8 mouse cellular contexts compared by ENCODE assay signal in genomic region chr7:74012858-74013600, GRCm38 (mm10). TPM values are rescaled to one million over a fixed set of nuclear protein-coding genes. Genes with fewer than 3 reads are reported as not detected.
DNase-seq lines count a peak whose midpoint lies in the region; ATAC-seq and TF ChIP-seq lines count a peak whose summit lies in the region.

No protein-coding gene starts in this region.

- under 1% methylated on average over 59 of the region's 70 CpGs for WGBS in embryonic facial prominence, embryonic 11.5 days
- WGBS in hindbrain, embryonic 14.5 days, result under 1% methylated on average over 66 of the region's 70 CpGs

- H3K36me3 ChIP-seq in CH12.LX (replicated peaks in 1 of 2; ENCODE audit: control insufficient read depth in 1 of 2, insufficient read depth in 1 of 2, low read length in 1 of 2), result no peaks in the 10 kb centered on the region
- no peaks in the 10 kb centered on the region for H3K36me3 ChIP-seq in embryonic facial prominence, embryonic 11.5 days (replicated peaks; ENCODE audit: control insufficient read depth, insufficient read depth, low read depth, low read length)
- H3K36me3 ChIP-seq in hindbrain, embryonic 14.5 days (replicated peaks; ENCODE audit: control insufficient read depth, insufficient read depth), result no peaks in the 10 kb centered on the region

- peak; percentile 24 for DNase-seq in gastrocnemius, postnatal 14 days
- DNase-seq in gastrocnemius, postnatal 10 days, result no peak
- DNase-seq in CH12.LX (ENCODE audit: extremely low read depth), result no peak
- peak; percentile 62 for DNase-seq in embryonic facial prominence, embryonic 11.5 days (ENCODE audit: low spot score)
- peak; percentile 55 for DNase-seq in hindbrain, embryonic 14.5 days (ENCODE audit: low spot score)
- DNase-seq in lung, postnatal 4 days, result peak; percentile 24 to 47
- DNase-seq in layer of hippocampus, adult 9-10 months (ENCODE audit: low spot score), result no peak

- peak overlapping the region in 1 of 3 experiments; percentile 13 for H3K4me3 ChIP-seq in CH12.LX (replicated peaks in 1 of 3; ENCODE audit: low read depth in 2 of 3, low read length in 2 of 3, poor library complexity in 1 of 3)
- H3K4me3 ChIP-seq in embryonic facial prominence, embryonic 11.5 days (ENCODE audit: low read depth, low read length), result peak overlapping the region; percentile 89
- H3K4me3 ChIP-seq in hindbrain, embryonic 14.5 days (replicated peaks; ENCODE audit: low read length), result peak overlapping the region; percentile 98

- no peak overlapping the region for H3K9ac ChIP-seq in CH12.LX (ENCODE audit: insufficient read depth, low read depth)
- H3K9ac ChIP-seq in embryonic facial prominence, embryonic 11.5 days (replicated peaks; ENCODE audit: low read length), result peak overlapping the region; percentile 95
- H3K9ac ChIP-seq in hindbrain, embryonic 14.5 days, result peak overlapping the region; percentile 100

- TF ChIP-seq POLR2A in CH12.LX (IDR thresholded peaks at IDR 0.05; ENCODE audit: low read depth, low read length), result no peak

- peaks cover 33% of the 10 kb centered on the region for H3K27me3 ChIP-seq in CH12.LX (replicated peaks)
- H3K27me3 ChIP-seq in embryonic facial prominence, embryonic 11.5 days (ENCODE audit: control insufficient read depth, insufficient read depth, low read length), result no peaks in the 10 kb centered on the region
- H3K27me3 ChIP-seq in hindbrain, embryonic 14.5 days (ENCODE audit: control insufficient read depth, insufficient read depth, low read length), result no peaks in the 10 kb centered on the region

- peaks cover 3% of the 10 kb centered on the region for H3K9me3 ChIP-seq in CH12.LX (replicated peaks; ENCODE audit: low read length)
- H3K9me3 ChIP-seq in embryonic facial prominence, embryonic 11.5 days (replicated peaks; ENCODE audit: control insufficient read depth, low read length), result no peaks in the 10 kb centered on the region
- H3K9me3 ChIP-seq in hindbrain, embryonic 14.5 days (ENCODE audit: control insufficient read depth, low read length), result no peaks in the 10 kb centered on the region

- intact Hi-C loops in gastrocnemius, postnatal 14 days (cut with DNase I; ENCODE audit: low total_unique reads), result no loop called here

- peak overlapping the region; percentile 82 for H3K4me2 ChIP-seq in CH12.LX (ENCODE audit: insufficient read depth, low read depth, poor library complexity, severe bottlenecking)
- H3K4me2 ChIP-seq in embryonic facial prominence, embryonic 11.5 days (ENCODE audit: low read depth, low read length), result peak overlapping the region; percentile 83
- H3K4me2 ChIP-seq in hindbrain, embryonic 14.5 days (replicated peaks), result peak overlapping the region; percentile 82

- no peak for TF ChIP-seq EP300 in CH12.LX (IDR thresholded peaks at IDR 0.05; ENCODE audit: low read length)

- H3K79me2 ChIP-seq in CH12.LX (replicated peaks; ENCODE audit: control insufficient read depth, extremely low read depth, insufficient read depth, poor library complexity, severe bottlenecking), result no peaks in the 10 kb centered on the region

- dilution Hi-C loops in CH12.LX (cut with MboI; ENCODE audit: extremely low pct_ligation_motif_present, extremely low pct_unique_long_range_greater_than_20kb, low sequenced_read_pairs), result no loop called here

- peak; percentile 65 for ATAC-seq in embryonic facial prominence, embryonic 11.5 days (replicated peaks; ENCODE audit: insufficient number of reproducible peaks, low FRiP score, low TSS enrichment, low read depth)
- peak; percentile 47 for ATAC-seq in hindbrain, embryonic 14.5 days (ENCODE audit: low FRiP score)
- ATAC-seq in erythroblast, adult 5-6 weeks (replicated peaks; ENCODE audit: low FRiP score, poor library complexity, severe bottlenecking), result no peak

- H3K27ac ChIP-seq in CH12.LX (ENCODE audit: insufficient read depth, low read depth), result no peak overlapping the region
- peak overlapping the region; percentile 82 for H3K27ac ChIP-seq in embryonic facial prominence, embryonic 11.5 days (replicated peaks; ENCODE audit: low read depth, low read length)
- H3K27ac ChIP-seq in hindbrain, embryonic 14.5 days, result peak overlapping the region; percentile 99

- TF ChIP-seq RAD21 in CH12.LX (IDR thresholded peaks at IDR 0.05; ENCODE audit: low read depth, low read length), result no peak

- in situ Hi-C loops in CH12.LX (cut with MboI; ENCODE audit: low pct_ligation_motif_present, low pct_unique_long_range_greater_than_20kb, low sequenced_read_pairs), result loop anchor here (25.0 kb wide), 1 partner anchor 351 kb away; no protein-coding TSS in a partner anchor

- peaks cover 0 to 7% of the 10 kb centered on the region in 2 experiments; a peak in 2 of 4 replicates for H3K4me1 ChIP-seq in CH12.LX (ENCODE audit: control insufficient read depth in 1 of 2, insufficient read depth in 2 of 2)
- H3K4me1 ChIP-seq in embryonic facial prominence, embryonic 11.5 days (ENCODE audit: control insufficient read depth, insufficient read depth, low read length), result no peaks in the 10 kb centered on the region
- peaks cover 34% of the 10 kb centered on the region for H3K4me1 ChIP-seq in hindbrain, embryonic 14.5 days (replicated peaks; ENCODE audit: control insufficient read depth, insufficient read depth, low read length)

- TF ChIP-seq CTCF in CH12.LX (conservative IDR thresholded peaks at IDR 0.05 in 1 of 2, IDR thresholded peaks at IDR 0.05 in 1 of 2; ENCODE audit: low read depth in 2 of 2, low read length in 2 of 2), result no peak

TF ChIP-seq in CH12.LX, 34 proteins besides CTCF, POLR2A, EP300 and RAD21:
- TF ChIP-seq JUND (conservative IDR thresholded peaks at IDR 0.05; ENCODE audit: low read depth, low read length) (no peak), SMC3 (IDR thresholded peaks at IDR 0.05; ENCODE audit: low read depth, low read length) (no peak), PAX5 (IDR thresholded peaks at IDR 0.05; ENCODE audit: low read length) (no peak), USF2 (conservative IDR thresholded peaks at IDR 0.05; ENCODE audit: low read depth, low read length) (no peak), NRF1 (IDR thresholded peaks at IDR 0.05; ENCODE audit: low read depth, low read length) (no peak), UBTF (IDR thresholded peaks at IDR 0.05; ENCODE audit: low read depth, low read length) (no peak), IRF4 (IDR thresholded peaks at IDR 0.05; ENCODE audit: low read depth, low read length) (no peak), RCOR1 (conservative IDR thresholded peaks at IDR 0.05; ENCODE audit: low read depth, low read length) (no peak), MAFK (IDR thresholded peaks at IDR 0.05; ENCODE audit: insufficient replicate concordance, low read length) (no peak), ZC3H11A (IDR thresholded peaks at IDR 0.05; ENCODE audit: low read depth, low read length) (no peak), USF1 (IDR thresholded peaks at IDR 0.05; ENCODE audit: low read depth, low read length) (no peak), NELFE (IDR thresholded peaks at IDR 0.05; ENCODE audit: low read depth, low read length) (no peak), ELF1 (IDR thresholded peaks at IDR 0.05; ENCODE audit: low read depth, low read length) (no peak), MAZ (IDR thresholded peaks at IDR 0.05; ENCODE audit: low read depth, low read length) (no peak), ETS1 (conservative IDR thresholded peaks at IDR 0.05; ENCODE audit: low read depth, low read length) (no peak), ZNF384 (IDR thresholded peaks at IDR 0.05; ENCODE audit: low read depth, low read length) (no peak), ZKSCAN1 (IDR thresholded peaks at IDR 0.05; ENCODE audit: borderline replicate concordance, low read depth, low read length) (no peak), HCFC1 (IDR thresholded peaks at IDR 0.05; ENCODE audit: low read depth, low read length) (no peak), BHLHE40 (IDR thresholded peaks at IDR 0.05; ENCODE audit: low read depth, low read length) (no peak), JUN (IDR thresholded peaks at IDR 0.05; ENCODE audit: insufficient read depth, low read depth, low read length) (no peak)

RNA-seq across cellular contexts. Expression of gene St8sia2, which starts 0.5 kb away (rescaled TPM):
- 1 to 10 TPM; 1.3 to 3.0 TPM for total RNA-seq in gastrocnemius, postnatal 14 days (2021)
- 1 to 10 TPM; 6.1 to 6.5 TPM for total RNA-seq in gastrocnemius, postnatal 10 days (2021)
- total RNA-seq in CH12.LX (2012; rRNA removed) (not detected in 2 replicates), CH12.LX (2014; rRNA removed) (not detected in 2 replicates)
- 0.04 TPM in 1 of 2 replicates, not detected in the other for polyA plus RNA-seq in CH12.LX (2012; ENCODE audit: insufficient read length, low read depth)
- polyA plus RNA-seq in embryonic facial prominence, embryonic 11.5 days (2014; fragmentation: Nextera tagmentation; extraction: Ambion mirVana), result 24.7 and 25.9 TPM in 2 replicates
- 104 and 111 TPM in 2 replicates for polyA plus RNA-seq in hindbrain, embryonic 14.5 days (2014; fragmentation: Nextera tagmentation; extraction: Ambion mirVana)
- not detected in 2 replicates for total RNA-seq in erythroblast, adult 5-6 weeks (2015; ENCODE audit: low replicate concordance)
- not detected in 2 replicates for total RNA-seq in erythroblast, adult 5-6 weeks (2017; ENCODE audit: low replicate concordance)

Comparison
In these comparisons a context has a peak if more than half of its experiments do, and no peak if none do; other contexts are left out.
1. DNase-seq: peak in gastrocnemius, postnatal 14 days (single experiment), embryonic facial prominence, embryonic 11.5 days (single experiment), hindbrain, embryonic 14.5 days (single experiment) and lung, postnatal 4 days (2 of 2); none in gastrocnemius, postnatal 10 days (single experiment), CH12.LX (single experiment) and layer of hippocampus, adult 9-10 months (single experiment).
2. Peak in every context shown above with its lines, with median percentiles within 50 percentile points of each other: H3K4me2 ChIP-seq.